Mouse (Mus musculus) right cerebral cortex, postnatal 10 days (tissue): ENCODE data around the gene Inf2.

ENCODE experiments used
- DNase-seq, 2 experiments: peaks; one replicate each; pipeline ENCODE4 v3.0.0; 2021; ENCODE audit warnings: low spot score in 2 of 2

Gene Inf2

DNA sequence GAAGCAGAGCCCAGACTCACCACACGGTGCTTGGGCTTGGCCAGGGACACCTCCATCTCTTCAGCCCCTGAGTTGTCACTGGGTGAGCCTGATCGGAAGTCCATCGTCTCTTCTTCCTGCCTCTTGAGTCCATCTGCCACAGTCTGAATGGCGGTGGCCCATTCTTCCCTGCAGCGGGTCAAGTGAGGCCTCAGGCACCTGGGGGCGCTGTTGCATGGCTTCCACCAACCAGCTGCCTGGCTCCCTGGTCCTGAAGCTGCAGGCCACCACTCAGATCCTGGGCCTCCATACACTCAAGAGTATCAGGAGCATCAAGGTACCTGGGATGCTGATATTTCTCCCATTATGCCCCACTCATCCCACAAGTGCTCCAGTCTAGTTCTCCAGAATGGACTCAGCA is 70.5 kb downstream of the Inf2 start:
- DNase-seq = peak in 1 of 2 experiments; percentile 74

DNA sequence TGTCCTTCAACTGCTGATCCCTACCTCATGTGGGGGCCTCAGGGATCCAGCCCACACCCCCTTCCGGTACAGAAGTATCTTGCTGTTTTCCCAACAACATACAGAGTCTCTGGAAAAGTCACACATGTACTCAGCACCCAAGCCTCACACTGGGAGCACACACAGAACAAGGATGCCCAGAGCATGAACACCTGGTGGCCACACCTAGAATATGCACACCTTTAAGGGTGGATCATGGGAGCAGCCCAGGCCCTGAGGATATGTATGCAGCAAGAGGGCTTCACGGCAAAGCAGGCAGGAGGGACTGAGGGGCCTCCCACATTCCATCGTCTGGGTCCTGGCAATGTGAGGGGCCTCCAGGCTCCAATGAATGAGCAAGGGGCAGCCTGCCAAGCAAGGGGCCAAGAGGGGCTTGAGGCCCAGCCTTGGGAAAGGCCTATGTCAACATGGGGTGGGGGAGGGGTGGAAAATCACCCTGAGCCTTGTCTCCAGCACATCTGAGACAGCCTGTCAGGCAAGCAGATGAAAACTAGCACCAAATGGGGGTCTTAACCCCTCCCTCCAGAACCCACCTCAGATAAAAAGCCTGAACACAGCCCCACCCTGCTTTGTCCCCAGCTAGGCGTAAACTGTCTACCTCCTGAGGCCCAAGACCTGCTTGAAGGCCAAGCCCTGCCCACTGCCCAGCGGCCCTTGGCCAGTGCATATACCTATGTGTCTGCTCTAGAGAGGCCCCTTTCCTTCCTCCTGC is 72.2 kb downstream of the Inf2 start:
- no peak for DNase-seq

DNA sequence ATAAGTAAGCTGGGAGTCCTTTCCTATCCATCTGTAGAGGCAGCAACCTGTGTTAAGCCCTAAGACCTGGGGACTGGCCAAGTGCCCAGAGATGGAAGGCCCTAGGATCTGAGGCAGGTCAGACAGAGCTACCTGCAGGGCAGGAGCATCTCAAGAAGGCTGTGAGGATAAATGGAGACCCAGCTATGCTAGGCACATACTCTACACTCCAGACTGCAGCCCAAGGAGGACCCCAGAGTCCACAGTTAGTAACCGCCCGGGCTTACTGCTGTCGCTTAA is 72.7 kb downstream of the Inf2 start:
- no peak for DNase-seq

DNA sequence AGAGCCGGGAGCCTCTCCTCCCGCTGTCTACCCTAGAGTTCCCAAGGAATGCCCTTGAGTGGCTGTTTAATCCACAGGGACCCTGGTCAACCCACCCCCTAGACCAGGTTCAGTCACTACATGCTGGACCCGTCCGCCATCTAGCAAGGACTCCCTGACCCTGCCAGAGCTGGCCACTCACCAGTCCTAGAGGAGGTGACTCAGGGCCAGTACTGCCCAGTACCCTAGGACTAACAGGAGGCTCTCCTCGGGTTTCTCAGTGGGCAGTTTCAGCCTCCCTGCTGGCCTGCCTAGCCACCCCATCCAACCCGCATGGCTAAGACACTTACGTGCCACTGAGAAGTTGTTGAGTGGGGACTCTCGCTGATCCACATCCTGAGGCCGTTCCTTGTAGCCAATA is 73.3 kb downstream of the Inf2 start:
- DNase-seq = no peak

DNA sequence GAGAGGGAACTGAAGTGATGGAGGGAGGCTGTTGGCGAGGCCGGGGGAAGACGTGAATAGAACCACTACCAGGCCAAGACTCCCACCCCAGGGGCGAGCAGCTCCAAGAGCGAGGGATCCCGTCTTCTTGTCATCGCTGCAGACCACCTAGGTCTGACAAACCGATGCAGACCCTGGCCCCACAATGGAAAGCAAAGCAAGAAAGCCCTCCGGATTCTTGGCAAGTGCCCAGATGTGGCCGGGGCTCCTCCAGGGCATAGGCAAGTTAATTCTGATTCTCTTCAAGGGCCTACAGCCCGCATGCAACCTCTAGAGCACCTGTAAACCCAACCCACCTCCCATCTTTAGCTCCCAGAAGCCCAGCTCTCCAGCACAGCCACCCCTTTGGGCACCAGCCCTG is 74.7 kb downstream of the Inf2 start:
- no peak for DNase-seq

DNA sequence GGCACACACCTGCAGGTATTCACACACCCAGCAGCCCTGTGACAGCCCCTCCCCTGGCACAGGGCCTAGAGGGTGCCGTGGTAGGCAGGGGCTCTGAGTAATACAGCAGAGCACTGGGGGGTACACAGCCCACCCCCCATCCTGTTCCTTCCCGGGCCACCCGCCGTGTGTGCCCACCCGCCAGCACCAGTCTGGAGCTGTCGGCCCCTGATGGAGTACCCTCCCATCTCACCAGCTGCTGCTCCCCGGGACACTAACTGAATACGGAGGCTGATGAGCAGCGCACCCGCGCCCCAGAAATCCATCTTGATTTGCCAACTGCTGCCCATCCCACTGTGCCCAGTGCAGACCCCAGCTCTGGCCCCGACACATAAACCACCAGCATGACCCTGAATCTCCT is 75.1 kb downstream of the Inf2 start:
- no peak for DNase-seq

DNA sequence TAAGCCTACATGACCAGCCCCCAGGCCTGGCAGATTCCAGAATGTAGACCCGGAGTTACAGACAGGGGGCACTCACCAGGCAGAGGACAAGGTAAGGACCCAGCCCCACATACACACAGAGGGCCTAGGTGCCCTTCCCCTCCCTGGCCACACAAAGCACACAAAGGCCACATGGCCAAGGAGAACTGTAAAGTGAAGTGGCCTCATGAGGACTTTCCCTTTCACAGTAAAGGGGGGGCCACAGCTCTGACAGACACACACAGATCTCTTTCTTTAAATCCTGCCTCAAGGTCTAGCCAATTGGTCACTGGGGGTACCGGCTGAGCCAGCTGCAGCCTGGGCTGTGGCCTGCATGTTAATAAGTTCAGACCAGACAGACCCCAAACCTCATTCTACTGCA is 75.5 kb downstream of the Inf2 start:
- no peak for DNase-seq

DNA sequence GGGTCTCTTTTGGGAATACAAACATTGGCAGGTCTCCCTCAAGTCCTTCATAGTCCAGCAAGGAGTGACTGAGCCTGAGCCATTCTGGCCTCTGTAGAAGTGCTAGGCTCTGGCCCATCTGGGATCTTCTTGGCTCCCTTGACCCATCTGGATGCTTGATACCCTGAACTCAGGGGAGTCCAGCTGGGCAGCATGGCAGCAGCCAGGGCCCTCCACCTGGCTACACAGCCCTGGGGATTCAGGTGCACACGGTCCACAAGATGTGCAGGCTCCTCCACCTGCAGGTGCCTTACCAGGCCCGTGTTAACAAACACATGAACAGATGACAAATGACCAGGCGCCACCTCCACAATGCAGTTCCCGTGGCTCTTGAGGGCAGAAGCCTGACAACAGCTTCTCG is 76.1 kb downstream of the Inf2 start:
- no peak for DNase-seq
